Mouse (Mus musculus): Measurements from ENCODE around the gene Pak1ip1.
A peak's percentile ranks its signal among the peaks of the same experiment; 100 is the strongest.

Pak1ip1 gene

DNA sequence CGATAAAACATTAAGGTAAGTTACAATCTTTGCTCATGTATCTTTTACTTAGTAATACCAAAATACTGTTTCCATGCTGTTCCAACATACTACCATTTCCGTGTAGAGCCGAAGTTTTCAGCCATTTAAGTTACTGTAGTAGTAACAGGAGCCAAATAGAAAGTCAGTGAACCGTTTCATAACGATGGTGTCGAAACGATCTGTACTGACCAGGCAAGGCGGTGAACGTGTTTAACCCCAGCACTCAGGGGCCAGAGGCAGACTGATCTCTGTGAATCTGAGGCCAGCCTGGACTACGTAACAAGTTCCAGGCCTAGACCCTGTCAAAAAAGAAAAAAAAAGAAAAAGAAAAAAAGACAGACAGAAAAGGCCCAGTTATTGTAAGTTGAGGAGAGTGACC, 7.4 kb downstream of the Pak1ip1 start:
- DNase-seq, result no peak

DNA sequence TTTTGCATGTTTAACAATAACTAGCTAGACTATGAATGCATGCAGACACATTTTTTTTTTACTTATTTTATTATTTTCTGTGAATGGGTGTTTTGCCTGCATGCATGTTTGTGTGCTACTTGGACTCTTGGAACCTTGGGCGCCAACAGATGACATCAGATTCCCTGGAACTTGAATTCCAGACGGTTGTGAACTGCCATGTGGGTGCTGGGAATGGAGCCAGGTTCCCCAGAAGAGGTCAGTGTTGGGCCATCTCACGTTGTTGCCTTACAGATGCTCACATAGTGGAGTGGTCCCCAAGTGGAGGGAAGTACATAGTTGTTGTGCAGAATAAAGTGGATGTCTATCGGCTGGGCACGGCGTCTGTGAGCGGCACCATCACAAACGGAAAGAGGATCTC, 8.1 kb downstream of the Pak1ip1 start:
- DNase-seq, result no peak

DNA sequence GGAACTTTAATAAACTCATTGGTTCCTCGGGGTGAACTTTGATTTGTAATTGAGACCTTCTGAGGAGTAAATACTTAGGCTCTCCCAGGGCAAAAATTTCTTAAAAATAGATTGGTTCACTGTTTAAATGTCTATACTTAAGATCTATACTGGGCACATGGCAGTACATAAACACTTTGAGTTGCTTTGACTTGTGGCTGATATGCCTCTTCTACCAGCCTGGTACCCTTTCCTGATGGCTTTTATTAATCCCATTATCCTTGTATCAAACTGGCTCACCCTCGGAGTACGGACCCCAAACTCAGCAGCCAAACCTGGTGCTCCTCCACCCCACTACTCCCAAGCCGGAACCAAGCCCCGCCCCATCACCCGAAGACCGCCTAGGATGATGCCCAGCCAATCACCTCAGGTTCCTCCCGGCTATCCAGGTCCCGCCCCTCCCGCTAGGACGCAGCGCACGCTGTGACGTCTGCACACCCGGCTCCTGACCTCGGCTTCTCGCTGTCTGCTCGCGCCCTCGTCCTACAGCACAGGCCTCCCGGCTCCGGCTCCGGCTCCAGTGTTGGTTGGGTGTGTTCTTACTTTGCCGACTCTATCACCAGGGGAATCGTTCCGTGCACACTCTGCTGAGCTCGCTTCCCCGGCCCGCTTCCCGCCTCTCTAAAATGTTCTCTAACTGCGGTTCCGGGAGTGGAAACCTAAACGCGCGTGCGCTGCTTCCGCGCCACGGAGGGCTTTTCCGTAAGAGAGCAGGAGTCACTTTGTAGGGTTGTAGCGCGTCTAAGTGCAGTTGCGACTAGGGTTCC, 15.2 kb downstream of the Pak1ip1 start, which contains the start of gene Tmem14c:
Tmem14c (plus strand) TSS at position 464 of the 806 bp plus-strand sequence.
- DNase-seq, result peak; percentile 97

DNA sequence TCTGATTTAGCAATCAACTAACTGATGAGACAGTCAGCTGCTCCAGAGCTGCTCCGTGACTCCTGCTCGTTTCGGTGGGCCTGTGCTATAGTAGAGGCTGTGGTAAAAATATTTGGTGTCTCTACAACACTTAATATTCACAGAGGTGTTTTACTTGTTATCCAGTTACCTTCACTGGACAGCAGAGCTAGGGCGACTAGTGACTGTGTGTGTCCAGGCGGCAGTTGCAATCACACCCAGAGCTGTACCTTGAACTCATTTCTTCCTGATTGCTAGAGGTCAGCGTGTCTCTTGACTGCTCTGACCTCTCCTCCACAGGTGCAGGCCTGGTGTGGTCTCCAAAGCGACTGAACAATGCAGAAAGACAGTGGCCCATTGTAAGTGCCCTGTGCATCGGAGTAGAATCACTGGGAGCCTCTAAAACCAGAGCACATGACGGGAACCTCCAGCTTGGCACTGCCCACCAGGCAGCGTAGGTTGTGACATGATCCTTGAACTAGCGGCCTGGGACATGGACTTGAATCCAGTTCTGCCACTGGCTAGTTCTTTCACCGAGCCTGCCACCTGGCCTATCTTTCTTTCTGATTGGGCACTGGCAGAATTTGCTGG, 16.1 kb downstream of the Pak1ip1 start:
- DNase-seq, result no peak

DNA sequence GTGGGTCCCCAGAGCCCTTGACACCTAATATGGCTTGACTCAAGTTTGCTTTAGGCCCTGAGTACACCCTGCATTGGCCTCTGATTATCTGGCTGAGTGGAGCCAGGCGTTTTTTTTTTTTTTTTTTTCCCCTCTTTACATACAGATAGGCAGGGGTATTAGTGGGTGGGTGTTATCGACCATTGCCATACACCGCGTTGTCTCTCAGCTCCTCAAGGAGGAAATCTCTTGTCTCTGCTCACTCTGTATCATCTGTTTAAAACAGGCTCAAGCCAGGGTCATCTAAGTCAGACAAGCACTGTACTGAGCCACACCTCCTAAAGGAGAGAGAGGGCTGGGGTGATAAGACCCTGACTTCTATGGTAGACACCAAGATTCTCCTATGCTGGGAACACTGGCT, 17.0 kb downstream of the Pak1ip1 start:
- no peak for DNase-seq

DNA sequence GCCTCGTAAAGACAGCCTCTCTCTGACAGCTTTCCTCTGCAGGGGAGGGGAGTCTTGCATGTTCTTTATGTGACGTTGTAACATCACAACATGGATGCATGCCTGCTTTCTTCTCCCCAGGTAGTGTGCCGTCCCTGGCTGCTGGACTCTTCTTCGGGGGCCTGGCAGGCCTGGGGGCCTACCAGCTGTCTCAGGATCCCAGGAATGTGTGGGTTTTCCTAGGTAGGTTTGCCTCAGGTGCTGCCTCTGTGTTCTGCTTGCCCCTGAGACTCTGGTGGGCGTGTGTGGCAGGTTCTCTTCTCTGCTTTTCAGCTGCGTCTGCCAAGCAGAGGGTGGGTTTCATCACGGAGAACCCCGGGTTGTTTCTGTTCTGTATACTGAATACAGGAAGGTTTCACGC, 17.4 kb downstream of the Pak1ip1 start:
- no peak for DNase-seq

DNA sequence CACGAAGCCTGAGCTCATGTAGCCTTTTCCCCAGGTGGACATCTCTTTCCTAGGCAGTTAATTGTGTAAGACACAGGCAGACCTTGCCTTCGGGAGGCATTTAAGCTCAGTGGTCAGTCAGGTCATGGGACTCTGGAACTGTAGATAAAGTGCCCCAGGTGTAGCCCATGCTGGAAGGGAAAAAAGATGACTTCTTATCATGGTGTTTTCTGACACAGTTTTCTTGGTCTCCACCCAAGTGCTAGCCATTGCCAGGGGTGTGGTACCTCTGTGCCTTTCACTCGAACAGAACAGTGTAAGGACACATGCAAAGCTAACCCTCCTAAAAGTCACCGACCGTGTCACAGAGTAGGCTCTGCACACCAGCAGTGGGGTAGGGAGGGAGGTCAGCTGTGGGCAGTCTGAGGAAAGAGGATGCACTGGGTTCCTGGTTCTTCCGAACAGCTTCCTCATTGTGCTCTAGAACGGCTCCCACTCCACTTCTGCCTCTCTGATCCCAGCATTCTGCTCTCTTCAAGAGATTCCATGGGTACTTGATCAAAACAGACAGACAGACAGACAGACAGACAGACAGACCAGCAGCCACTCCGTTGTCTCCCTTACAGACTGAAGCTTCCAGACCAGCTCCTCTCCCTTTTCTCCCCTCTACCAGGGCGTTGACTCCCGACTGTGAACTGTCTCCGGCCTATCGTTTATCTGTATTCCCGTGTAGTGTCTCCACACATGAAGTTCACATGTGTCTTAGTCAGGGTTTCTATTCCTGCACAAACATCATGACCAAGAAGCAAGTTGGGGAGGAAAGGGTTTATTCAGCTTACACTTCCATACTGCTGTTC, 18.2 kb downstream of the Pak1ip1 start:
- DNase-seq, result no peak

DNA sequence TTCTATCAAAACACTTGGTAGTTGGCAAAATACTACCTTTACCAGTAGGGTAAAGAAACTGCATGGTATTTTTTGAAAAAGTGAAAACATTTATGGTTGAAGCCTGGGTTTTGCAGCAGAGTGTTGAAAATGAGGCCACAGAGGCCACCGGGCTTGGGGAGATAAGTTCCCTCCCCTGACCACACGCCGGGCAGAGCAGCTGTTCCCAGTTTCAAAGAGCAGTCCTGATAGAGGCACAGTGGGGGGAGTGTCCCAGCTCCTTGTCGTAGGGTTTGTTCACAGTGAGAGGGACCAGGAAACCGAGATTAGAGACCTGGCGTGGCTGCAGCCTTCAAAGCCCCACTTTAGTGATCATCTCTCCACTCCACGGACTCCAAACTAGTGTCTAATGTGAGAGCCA, 19.7 kb downstream of the Pak1ip1 start:
- no peak for DNase-seq

DNA sequence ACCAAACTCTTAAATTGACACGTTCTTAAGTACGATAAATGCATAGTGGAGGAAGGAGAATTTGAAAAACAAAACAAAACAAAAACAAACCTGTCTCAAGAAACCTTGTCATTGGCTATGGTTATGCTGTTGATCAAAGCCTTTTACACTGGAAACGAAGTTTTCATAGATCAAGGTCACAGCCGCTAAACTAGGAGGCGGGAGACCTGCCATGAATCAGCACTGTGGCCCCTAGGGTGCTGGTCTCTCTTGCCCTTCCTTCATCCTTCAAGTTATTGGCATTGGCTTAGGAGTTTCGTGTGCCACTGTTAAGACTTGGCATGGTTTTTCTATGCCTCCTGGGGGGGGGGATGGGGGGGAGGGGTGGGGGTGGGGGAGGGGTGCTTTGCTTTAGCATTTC, 20.8 kb downstream of the Pak1ip1 start:
- DNase-seq, result no peak

DNA sequence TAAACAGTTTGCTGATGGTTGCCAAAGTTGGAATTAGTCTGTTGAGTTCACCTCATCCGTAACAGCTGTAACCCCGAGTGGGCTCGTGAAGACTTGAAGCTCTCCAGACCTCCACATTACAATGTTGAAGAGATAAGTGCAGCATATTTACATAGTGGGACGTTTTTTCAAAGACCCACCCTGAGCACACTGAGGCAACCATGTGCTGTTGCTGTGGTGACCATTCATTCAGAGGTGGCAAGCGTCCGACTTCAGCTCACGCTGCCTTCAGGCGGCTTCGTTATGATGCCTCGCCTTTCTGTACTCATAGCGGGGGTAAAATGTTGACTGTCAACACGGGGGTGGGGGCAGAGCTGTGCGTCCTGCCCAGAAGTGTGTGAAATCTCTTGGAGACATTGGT, 21.3 kb downstream of the Pak1ip1 start:
- DNase-seq, result no peak

DNA sequence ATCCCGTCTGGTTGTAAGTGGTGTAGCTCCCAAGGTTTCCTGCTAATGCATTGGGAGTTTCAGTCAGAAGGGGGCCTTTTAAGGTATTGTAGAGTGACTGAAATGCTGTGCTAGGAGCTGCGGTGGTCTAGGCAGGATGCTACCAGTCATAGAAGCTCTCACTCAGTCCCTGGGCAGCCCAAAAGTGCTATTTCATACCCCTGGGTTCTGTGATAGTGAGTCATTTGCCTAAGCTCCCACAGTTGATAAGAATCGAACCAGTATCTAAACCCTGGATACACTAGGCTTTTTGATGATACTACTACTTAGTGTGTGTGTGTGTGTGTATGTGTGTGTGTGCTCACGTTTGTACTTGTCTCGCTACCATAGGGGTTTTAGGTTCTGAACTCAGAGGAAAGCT, 29.3 kb downstream of the Pak1ip1 start:
- DNase-seq, result no peak

DNA sequence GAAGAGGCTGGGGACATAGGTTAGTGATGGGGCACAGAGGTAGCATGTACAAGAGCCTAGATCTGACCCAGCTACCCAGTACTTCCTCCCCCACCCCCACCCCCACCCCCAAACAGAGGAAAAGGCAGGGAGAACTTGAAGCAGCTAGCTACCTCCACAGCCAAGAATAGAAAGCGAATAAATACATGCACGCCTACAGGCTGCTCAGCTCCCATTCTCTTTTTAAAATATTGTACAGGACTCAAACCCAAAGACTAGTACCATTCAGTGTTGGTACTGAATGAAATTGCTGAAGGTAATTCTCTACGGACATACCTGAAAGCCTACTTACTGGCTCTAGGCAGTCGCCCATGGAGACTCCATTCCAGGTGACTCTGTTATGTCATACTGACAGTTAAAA, 41.7 kb downstream of the Pak1ip1 start:
- DNase-seq, result no peak

DNA sequence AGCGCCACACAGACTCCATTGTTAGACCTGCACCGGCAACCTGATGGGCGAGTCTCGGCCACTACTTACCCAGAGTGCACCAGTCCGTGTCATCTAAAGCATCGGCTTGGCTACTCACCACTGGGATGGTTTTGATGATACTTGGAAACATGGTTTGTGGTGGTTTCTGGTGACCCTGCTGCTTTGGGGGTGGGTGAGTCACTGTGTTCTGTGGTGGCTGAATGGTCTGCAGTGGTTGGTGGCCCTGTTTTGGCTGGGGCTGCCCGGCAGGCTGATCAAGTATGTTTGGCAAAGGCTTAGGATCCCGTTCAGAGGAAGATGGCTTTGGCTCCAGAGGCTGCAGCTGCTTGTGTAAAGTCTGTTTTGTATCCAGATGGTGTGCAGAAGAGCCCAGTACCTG, 45.1 kb downstream of the Pak1ip1 start:
- no peak for DNase-seq

DNA sequence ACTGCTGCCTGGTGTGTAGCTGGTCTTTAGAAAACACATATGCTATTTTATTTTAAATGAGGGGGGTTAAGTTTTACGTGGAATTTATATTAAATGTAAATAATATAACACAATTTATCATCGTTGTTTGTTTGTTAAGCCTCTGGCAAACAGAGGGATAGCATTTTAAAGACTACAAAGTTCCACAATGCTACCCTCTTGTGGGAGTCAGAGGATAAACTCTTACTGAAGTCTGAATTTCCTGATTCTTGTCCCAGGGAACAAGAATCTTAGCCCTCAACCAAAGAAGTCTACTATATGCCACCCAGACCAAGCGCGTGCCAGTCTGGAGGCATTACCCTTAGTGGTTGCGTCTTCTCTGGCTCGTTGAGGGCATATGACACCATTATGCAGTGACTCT, 46.5 kb downstream of the Pak1ip1 start:
- no peak for DNase-seq

DNA sequence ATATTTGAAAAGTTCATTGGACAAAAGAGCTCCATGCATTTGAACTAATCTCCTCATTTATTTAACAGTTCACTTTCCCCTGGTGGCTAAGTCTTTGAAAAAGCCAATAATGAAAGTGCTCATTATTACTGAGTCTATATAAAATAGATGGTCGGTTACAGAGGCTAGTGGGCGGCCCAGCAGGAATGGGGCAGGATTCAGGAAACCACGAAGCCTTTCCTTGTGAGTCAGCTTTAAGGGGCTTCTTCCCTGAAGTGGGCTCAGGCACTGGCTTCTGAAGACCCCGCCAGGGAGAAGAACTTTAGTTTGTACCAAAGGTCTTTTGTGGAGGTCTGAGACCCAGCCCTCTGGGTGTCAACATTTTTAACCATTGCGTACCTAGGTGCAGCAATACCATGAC, 51.1 kb downstream of the Pak1ip1 start:
- no peak for DNase-seq

Measured in kidney, postnatal 10 days (tissue).